Mouse (Mus musculus) kidney, embryonic 16.5 days (tissue): ENCODE measurements around the gene Fam189a1. TPM values are rescaled to one million over a fixed set of nuclear protein-coding genes. Genes with fewer than 3 reads are reported as not detected.
A peak's percentile ranks its signal among the peaks of the same experiment; 100 is the strongest.

Experiments used
- ATAC-seq: fragments of 200-750 bp; cut with Nextera tagmentation; 2 replicates; pipeline ENCODE4 v1.8.0; 2017; ENCODE audit warnings: moderate TSS enrichment; ENCODE audit not compliant: low FRiP score, low TSS enrichment
- H3K27ac ChIP-seq: fragments of 300-500 bp; sonication (generic); 2 replicates; pipeline ENCODE4 v1.5.1; 2014; ENCODE audit warnings: low read length
- H3K27me3 ChIP-seq: fragments of 300-500 bp; sonication (generic); 2 replicates; pipeline ENCODE4 v1.6.1; 2014; ENCODE audit warnings: low read length, control low read depth, mixed read lengths; ENCODE audit not compliant: insufficient read depth
- H3K36me3 ChIP-seq: fragments of 300-500 bp; sonication (generic); 2 replicates; pipeline ENCODE4 v1.6.1; 2014; ENCODE audit warnings: low read length, control low read depth, mixed read lengths; ENCODE audit not compliant: insufficient read depth
- H3K4me1 ChIP-seq: fragments of 300-500 bp; sonication (generic); 2 replicates; pipeline ENCODE4 v1.6.1; 2014; ENCODE audit warnings: low read length, control low read depth, mixed read lengths; ENCODE audit not compliant: insufficient read depth
- H3K4me2 ChIP-seq: fragments of 300-500 bp; sonication (generic); replicated peaks from 2 replicates; pipeline ENCODE4 v1.6.1; 2014; ENCODE audit warnings: low read depth, low read length
- H3K4me3 ChIP-seq: fragments of 300-500 bp; sonication (generic); 2 replicates; pipeline ENCODE4 v1.5.1; 2014; ENCODE audit warnings: mild to moderate bottlenecking, low read length
- H3K9ac ChIP-seq: fragments of 300-500 bp; sonication (generic); replicated peaks from 2 replicates; pipeline ENCODE4 v1.6.1; 2014; ENCODE audit warnings: low read length
- H3K9me3 ChIP-seq: fragments of 300-500 bp; sonication (generic); 2 replicates; pipeline ENCODE4 v1.6.1; 2016; ENCODE audit warnings: low read length, control low read depth
- WGBS: fragments of 180-500 bp; shearing (Covaris S2); extraction: QIAGEN DNeasy Blood & Tissue Kit; methylation state at CpG from one replicate; pipeline ENCODE4 v1.1.7; 2014; 5-methylcytosine and 5-hydroxymethylcytosine counted together
- polyA plus RNA-seq: library from polyadenylated mRNA; unstranded; fragments of >200 nt; fragmentation: Nextera tagmentation; extraction: Ambion mirVana; gene quantifications from 2 replicates; pipeline ENCODE4 v1.2.1, GENCODE M21; 2015

Gene Fam189a1
- 0.20 and 0.30 TPM in 2 replicates for polyA plus RNA-seq

DNA sequence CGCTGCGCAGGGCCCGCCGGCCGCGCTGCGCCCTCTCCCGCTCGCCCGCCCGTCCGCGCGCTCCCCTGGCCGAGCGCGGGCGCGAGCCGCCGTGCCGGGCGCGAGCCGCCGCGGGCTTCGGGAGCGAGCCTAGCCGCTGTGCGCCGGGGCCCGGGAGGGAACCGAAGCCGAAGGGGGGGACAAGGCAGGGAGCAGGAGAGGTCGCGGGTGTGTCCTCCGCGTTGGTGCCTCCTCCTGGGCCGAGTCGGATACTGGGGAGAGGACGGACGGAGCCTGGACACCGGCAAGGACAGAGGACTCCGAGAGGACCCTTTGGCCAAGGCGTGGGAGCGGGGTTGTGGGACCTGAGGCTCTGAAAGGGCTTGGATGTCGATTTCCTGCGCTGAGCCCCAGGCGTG lies at the start of gene Fam189a1:
Gene Fam189a1, minus strand, starts transcription at position 57 of the 398 bp plus-strand sequence.
- ATAC-seq = peak; percentile 84
- H3K4me2 ChIP-seq = peak within 1 kb of the TSS; percentile 100
- H3K27me3 ChIP-seq = peaks cover 52% of the 10 kb centered on the region
- H3K36me3 ChIP-seq = no peaks in the 10 kb centered on the region
- no peak within 1 kb of the TSS for H3K27ac ChIP-seq
- H3K9me3 ChIP-seq = no peaks in the 10 kb centered on the region
- peak within 1 kb of the TSS; percentile 68 for H3K9ac ChIP-seq
- H3K4me1 ChIP-seq = 0 out of 2 replicates have a peak, but pooled peaks cover 6% of the 10 kb centered on the region
- peak within 1 kb of the TSS; percentile 66 for H3K4me3 ChIP-seq
- whole genome bisulfite sequencing = under 1% methylated on average over 31 of the region's 50 CpGs

DNA sequence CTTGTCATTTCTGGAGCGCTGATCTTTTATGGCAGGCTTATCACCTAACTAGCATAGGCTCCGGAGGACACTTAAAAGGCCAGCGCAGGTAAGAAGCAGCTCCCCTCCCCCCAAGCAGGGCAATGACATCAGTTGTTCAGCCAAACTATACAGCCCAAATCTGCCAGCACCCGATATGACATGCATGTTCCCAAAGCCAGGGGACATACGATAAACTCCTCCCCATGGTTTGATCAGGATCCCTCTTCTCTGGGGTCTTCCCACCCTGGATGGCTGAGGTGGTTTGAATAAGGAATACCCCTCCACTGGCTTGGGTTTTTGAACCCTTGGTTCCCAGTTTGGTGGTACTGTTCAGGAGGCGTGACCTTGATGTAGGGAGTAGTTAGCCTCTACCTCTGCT lies 49.7 kb upstream of the Fam189a1 start:
- Histone ChIP-seq H3K4me1 (no peaks in the 10 kb centered on the region), H3K4me3 (no peak overlapping the region), H3K4me2 (no peak overlapping the region), H3K27ac (no peak overlapping the region), H3K36me3 (no peaks in the 10 kb centered on the region), H3K9me3 (peaks cover 7% of the 10 kb centered on the region), H3K9ac (no peak overlapping the region), H3K27me3 (no peaks in the 10 kb centered on the region)
- WGBS = 85% methylated on average over 6 of the region's 6 CpGs
- no peak for ATAC-seq

DNA sequence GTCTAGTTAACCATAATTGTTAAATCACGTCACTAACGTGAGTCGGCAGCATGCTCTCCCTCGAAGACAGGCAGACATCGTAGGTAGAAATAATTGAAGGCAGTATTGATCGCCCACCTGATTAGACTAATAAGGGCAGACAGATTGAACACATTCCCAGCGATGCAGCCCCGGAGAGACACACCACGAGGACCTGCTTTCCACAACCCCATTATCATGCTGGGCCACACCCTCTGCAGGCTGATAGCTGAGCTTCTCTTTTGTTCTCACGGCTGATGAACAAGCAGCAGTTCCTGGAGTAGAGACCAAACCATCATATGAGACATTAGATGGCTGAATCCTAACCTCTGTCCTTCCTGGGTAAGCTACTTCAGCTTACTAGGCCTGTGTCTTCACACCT lies 46.3 kb upstream of the Fam189a1 start:
- Histone ChIP-seq H3K4me2 (no peak overlapping the region), H3K36me3 (no peaks in the 10 kb centered on the region)
- 81% methylated on average over 10 of the region's 10 CpGs for WGBS

DNA sequence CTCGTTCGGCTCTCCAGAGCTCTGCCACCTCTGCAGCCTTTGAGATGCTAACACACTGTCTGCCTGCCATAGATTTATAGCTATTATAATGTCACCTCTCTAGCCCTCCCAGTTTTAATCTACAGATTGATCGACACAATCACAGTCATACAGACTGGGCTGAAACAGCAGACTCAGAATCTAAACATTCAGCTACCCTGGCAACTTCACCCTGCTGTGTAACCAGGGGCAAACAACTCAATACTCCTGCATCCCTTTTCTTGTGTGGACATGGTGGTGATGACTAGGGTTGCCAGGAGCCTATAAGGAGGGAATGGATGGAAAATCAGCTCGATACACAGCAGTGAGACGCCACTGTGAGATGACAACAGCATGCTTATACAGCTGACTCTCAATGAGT lies 24.3 kb upstream of the Fam189a1 start:
- no peaks in the 10 kb centered on the region for H3K27me3 ChIP-seq
- no peaks in the 10 kb centered on the region for H3K4me1 ChIP-seq
- H3K9ac ChIP-seq = no peak overlapping the region
- no peak overlapping the region for H3K27ac ChIP-seq
- no peak for ATAC-seq
- H3K4me3 ChIP-seq = no peak overlapping the region
- no peaks in the 10 kb centered on the region for H3K9me3 ChIP-seq
- H3K4me2 ChIP-seq = no peak overlapping the region
- no peaks in the 10 kb centered on the region for H3K36me3 ChIP-seq
- WGBS = 73% methylated on average over 5 of the region's 5 CpGs

More for the DNA sequence above, 46.3 kb upstream of the Fam189a1 start:
- Histone ChIP-seq H3K9ac (no peak overlapping the region), H3K9me3 (peaks cover 7% of the 10 kb centered on the region), H3K27ac (no peak overlapping the region), H3K27me3 (no peaks in the 10 kb centered on the region), H3K4me3 (no peak overlapping the region), H3K4me1 (no peaks in the 10 kb centered on the region)
- ATAC-seq = no peak

DNA sequence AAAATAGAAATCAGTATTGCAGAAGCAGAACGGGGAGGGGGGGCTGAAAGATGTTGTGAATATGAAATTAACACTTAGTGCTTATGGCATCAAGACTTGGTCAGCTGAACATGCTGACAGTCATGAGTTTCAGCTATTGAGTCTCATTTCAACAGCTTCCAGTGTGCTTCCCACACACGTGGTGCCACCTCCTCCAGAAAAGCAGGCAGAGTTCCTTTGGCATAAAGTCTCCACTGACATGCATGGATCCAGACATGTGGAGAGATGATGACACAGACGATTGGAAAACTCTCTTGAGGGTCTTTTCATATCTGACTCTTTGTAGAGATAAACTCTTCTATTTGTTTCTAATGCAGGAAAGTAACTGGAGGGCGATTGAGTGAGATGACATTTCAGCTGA lies 14.4 kb upstream of the Fam189a1 start:
- Histone ChIP-seq H3K27me3 (no peaks in the 10 kb centered on the region), H3K9ac (no peak overlapping the region), H3K4me1 (no peaks in the 10 kb centered on the region), H3K4me3 (no peak overlapping the region), H3K4me2 (no peak overlapping the region), H3K36me3 (no peaks in the 10 kb centered on the region), H3K27ac (no peak overlapping the region), H3K9me3 (no peaks in the 10 kb centered on the region)
- 80% methylated on average over 4 of the region's 4 CpGs for WGBS
- ATAC-seq = no peak

DNA sequence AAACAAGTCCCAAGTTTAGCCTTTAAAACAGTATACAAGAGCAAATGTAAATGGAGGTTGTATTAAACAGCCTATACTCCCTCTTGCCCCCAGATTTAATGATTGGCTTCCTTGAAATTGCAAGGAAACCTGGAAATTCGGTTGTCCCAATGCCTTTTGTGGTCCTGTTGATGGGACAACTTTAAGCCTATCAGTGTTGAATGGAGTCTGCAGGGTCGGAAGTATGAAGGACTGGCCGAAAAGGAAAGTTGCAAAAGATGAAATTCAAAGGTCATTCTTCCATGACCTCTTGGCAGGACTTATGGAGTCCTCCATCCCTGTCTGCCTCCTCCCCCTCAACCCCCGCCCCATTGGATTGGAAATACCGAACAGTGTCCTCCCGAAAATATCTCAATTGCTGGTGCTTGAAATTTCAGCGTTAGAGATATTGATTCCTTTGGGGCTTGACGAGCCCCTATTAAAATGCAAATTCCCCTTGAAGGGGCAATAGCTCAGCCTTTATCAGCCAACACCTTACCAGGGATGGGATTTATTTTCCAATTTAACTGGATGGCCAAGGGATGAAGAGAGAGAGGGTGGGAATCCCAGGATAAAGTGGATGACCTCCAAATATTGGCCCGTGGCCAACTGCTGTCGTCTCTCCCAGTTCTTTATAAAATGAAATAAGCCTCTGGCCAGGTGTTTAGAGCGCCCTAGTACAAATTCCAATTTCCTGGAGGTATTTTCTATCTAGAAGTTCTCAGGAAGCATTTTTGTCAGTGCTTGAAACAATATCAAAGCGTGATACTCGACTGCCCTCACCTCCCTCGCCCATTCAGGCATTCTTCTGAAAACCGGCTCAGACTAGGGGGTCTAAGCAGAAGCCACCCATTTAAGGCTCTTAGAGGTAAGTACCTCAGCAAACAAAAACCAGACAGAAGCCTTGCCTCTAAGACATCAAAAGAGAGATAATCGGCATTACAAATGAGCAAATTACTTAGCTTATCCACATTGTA lies 958 bp upstream of the Fam189a1 start:
- 15% methylated on average over 16 of the region's 16 CpGs for WGBS
- no peak overlapping the region for H3K9ac ChIP-seq
- H3K27ac ChIP-seq = no peak overlapping the region
- H3K27me3 ChIP-seq = peaks cover 52% of the 10 kb centered on the region
- no peak overlapping the region; the same call in 1 of the 2 replicates for H3K4me3 ChIP-seq
- H3K4me2 ChIP-seq = peak overlapping the region; percentile 100
- no peaks in the 10 kb centered on the region for H3K9me3 ChIP-seq
- H3K4me1 ChIP-seq = 0 out of 2 replicates have a peak, but pooled peaks cover 6% of the 10 kb centered on the region
- H3K36me3 ChIP-seq = no peaks in the 10 kb centered on the region
- ATAC-seq = no peak

DNA sequence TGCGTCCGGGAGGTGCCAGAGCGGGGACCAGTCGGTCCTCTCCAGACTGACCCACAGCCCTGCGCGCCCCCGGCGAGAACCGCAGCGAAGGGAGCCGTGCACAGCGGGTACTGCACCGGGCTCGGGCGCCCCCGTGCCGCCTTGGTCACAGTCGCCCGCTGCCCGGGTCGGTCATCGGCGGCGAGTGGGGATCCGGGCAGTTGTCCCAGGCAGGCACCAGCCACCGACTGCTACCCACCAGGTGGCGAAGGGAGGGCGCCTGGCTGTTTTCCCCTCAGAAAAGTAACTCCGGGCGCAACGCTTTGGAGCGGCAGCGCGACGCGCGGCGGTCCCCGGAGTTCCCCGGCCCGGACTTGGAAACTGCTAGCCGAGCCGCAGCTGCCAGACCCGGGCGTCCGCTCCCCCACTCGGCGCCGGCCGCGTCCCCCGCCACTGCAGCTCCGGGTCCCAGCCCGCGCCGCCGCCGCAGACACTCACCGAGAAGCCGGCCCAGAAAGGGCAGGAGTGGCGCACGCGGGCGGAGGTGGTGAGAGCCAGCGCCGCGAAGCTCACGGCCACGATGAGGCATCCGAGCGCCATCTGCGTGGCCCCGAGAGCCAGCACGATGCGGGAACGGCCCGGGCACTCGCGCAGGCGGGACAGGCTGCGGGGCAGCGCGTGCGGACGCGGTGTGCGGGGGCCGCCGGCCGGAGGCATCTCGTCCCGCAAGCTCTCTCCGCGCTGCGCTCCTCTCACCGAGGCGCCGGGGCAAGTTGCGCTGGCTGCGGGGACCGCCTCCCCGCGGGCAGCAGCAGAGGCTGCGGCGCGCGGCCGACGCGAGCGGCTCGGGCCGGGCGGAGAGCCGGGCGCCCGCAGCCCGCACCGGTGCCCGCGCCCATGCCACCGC lies 499 bp downstream of the Fam189a1 start:
- Histone ChIP-seq H3K9ac (peak overlapping the region; percentile 68), H3K4me3 (peak overlapping the region; percentile 66), H3K27ac (no peak overlapping the region), H3K4me2 (peak overlapping the region; percentile 100), H3K9me3 (no peaks in the 10 kb centered on the region), H3K27me3 (peaks cover 52% of the 10 kb centered on the region), H3K4me1 (0 out of 2 replicates have a peak, but pooled peaks cover 6% of the 10 kb centered on the region), H3K36me3 (no peaks in the 10 kb centered on the region)
- ATAC-seq = peak; percentile 77
- WGBS = under 1% methylated on average over 94 of the region's 122 CpGs

DNA sequence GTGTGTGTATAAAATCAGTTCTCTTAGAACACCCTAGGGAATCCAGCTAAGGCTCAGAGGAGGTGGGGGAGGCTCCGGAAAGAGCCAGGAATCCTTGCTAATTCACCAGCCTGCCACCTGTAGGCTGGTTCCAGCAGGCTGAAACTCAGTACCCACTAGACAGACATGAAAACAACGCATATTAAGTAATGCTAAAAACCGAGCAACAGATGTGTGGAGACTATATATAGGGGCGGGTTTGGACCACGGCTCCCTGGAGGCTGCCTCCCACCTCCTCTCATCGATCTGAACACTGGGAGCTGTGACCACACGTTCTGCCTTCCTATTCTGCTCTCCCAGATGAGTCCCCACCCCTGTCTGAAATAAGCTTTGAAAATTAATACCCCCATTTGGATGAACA lies 1.8 kb downstream of the Fam189a1 start:
- ATAC-seq = no peak
- WGBS = 7% methylated on average over 7 of the region's 7 CpGs
- Histone ChIP-seq H3K27ac (no peak overlapping the region), H3K9me3 (no peaks in the 10 kb centered on the region), H3K27me3 (peaks cover 52% of the 10 kb centered on the region), H3K36me3 (no peaks in the 10 kb centered on the region), H3K4me3 (no peak overlapping the region), H3K4me1 (0 out of 2 replicates have a peak, but pooled peaks cover 6% of the 10 kb centered on the region), H3K4me2 (no peak overlapping the region), H3K9ac (no peak overlapping the region)

DNA sequence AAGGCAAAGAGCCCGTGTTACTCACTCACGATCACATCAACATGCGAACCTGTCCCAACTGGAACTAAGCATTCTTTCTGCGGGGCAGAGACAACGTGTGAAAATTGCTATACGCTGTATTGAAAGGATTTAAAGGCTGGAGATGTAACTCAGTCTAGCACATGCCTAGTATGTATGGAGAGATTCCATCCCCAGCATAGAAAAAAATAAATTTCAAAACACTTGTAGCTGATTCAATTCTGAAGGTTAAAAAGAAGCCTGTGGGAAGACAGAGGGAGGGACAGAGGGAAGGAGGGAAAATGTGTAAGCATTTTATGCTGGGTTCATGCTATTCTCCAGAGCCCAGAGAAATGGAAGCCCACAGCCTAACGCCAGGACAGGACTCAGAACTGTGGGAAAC lies 2.5 kb downstream of the Fam189a1 start:
- 78% methylated on average over 7 of the region's 7 CpGs for WGBS
- 0 out of 2 replicates have a peak, but pooled peaks cover 6% of the 10 kb centered on the region for H3K4me1 ChIP-seq
- ATAC-seq = no peak

More for the DNA sequence above, 2.5 kb downstream of the Fam189a1 start:
- H3K27ac ChIP-seq = no peak overlapping the region
- peaks cover 50% of the 10 kb centered on the region for H3K27me3 ChIP-seq
- no peak overlapping the region for H3K9ac ChIP-seq
- H3K4me3 ChIP-seq = no peak overlapping the region
- no peaks in the 10 kb centered on the region for H3K36me3 ChIP-seq
- H3K9me3 ChIP-seq = no peaks in the 10 kb centered on the region
- no peak overlapping the region for H3K4me2 ChIP-seq
